ENCODE assay signal across 18 mouse cellular contexts in genomic region chr4:126667075-126667474, GRCm38 (mm10). TPM values are rescaled to one million over a fixed set of nuclear protein-coding genes. Genes with fewer than 3 reads are reported as not detected.
DNase-seq lines count a peak whose midpoint lies in the region; ATAC-seq and TF ChIP-seq lines count a peak whose summit lies in the region.
"Had no signal": no experiment of that assay in that cellular context is flagged by ENCODE, and none has a peak within 500 bp of the region (broad histone marks: within the 10 kb centered on the region; RNA-seq: fewer than 3 reads in every experiment).

No protein-coding gene starts in this region.

- H3K9ac ChIP-seq in lung, postnatal 0 days (replicated peaks; ENCODE audit: low read depth) = no peak overlapping the region
- H3K9ac ChIP-seq: forebrain, embryonic 15.5 days; hindbrain, embryonic 14.5 days; limb, embryonic 15.5 days; neural tube, embryonic 15.5 days had no signal

- peak; percentile 22 for DNase-seq in CD4-positive, CD25-positive, alpha-beta regulatory T cell, adult 2 months (ENCODE audit: low read depth, low spot score)
- no peak for DNase-seq in lung, postnatal 0 days (ENCODE audit: low spot score)
- DNase-seq in lung, adult 18-20 months = no peak
- peak; percentile 13 for DNase-seq in WW6 (ENCODE audit: low read depth, low spot score)
- no peak for DNase-seq in gastrocnemius, postnatal 10 days
- DNase-seq: cerebellum, postnatal 10 days; embryo, embryonic 11 days; heart, postnatal 14 days; kidney, adult 8-10 months; lung, postnatal 14 days; retina, postnatal 1 day had no signal

- H3K27me3 ChIP-seq in lung, postnatal 0 days (replicated peaks; ENCODE audit: insufficient read depth, low read length) = no peaks in the 10 kb centered on the region
- H3K27me3 ChIP-seq: forebrain, embryonic 15.5 days; limb, embryonic 15.5 days; neural tube, embryonic 15.5 days had no signal

- no peak overlapping the region for H3K4me2 ChIP-seq in lung, postnatal 0 days (replicated peaks; ENCODE audit: low read depth, low read length)
- H3K4me2 ChIP-seq: forebrain, embryonic 15.5 days; hindbrain, embryonic 14.5 days; limb, embryonic 15.5 days; neural tube, embryonic 15.5 days had no signal

- no peak overlapping the region for H3K27ac ChIP-seq in lung, postnatal 0 days (ENCODE audit: low read length)
- H3K27ac ChIP-seq: forebrain, embryonic 15.5 days; hindbrain, embryonic 14.5 days; limb, embryonic 15.5 days; neural tube, embryonic 15.5 days had no signal

- peak; percentile 22; the same call in 1 of the 2 replicates for TF ChIP-seq CTCF in lung, postnatal 0 days (IDR thresholded peaks at IDR 0.05)

- no peaks in the 10 kb centered on the region for H3K36me3 ChIP-seq in lung, postnatal 0 days (ENCODE audit: insufficient read depth, low read length)
- H3K36me3 ChIP-seq: forebrain, embryonic 15.5 days; limb, embryonic 15.5 days; neural tube, embryonic 15.5 days had no signal

- no peak for ATAC-seq in CD4-positive, CD25-positive, alpha-beta regulatory T cell, adult 4 months
- ATAC-seq in lung, postnatal 0 days = no peak
- 0 out of 2 replicates have a peak, but pooled peaks have one; percentile 37 for ATAC-seq in megakaryocyte progenitor cell, adult 5-6 weeks (replicated peaks; ENCODE audit: poor library complexity)
- no peak for ATAC-seq in erythroid progenitor cell, adult 5-6 weeks (replicated peaks; ENCODE audit: low FRiP score, poor library complexity, severe bottlenecking)
- ATAC-seq: forebrain, embryonic 15.5 days had no signal

- H3K4me3 ChIP-seq in lung, postnatal 0 days (ENCODE audit: low read depth, low read length) = no peak overlapping the region
- H3K4me3 ChIP-seq: forebrain, embryonic 15.5 days; limb, embryonic 15.5 days; neural tube, embryonic 15.5 days had no signal

- 88% methylated on average over 2 of the region's 2 CpGs for WGBS in lung, postnatal 0 days

- H3K4me1 ChIP-seq in lung, postnatal 0 days (ENCODE audit: insufficient read depth, low read depth, low read length) = no peaks in the 10 kb centered on the region
- H3K4me1 ChIP-seq: limb, embryonic 15.5 days; neural tube, embryonic 15.5 days had no signal

- no peaks in the 10 kb centered on the region for H3K9me3 ChIP-seq in lung, postnatal 0 days (ENCODE audit: low read length)
- H3K9me3 ChIP-seq: forebrain, embryonic 15.5 days; neural tube, embryonic 15.5 days had no signal

- TF ChIP-seq EP300 in lung, postnatal 0 days (IDR thresholded peaks at IDR 0.05) = no peak

RNA-seq across cellular contexts. Expression of gene Psmb2, which starts 10.4 kb away (rescaled TPM):
- 100 to 1,000 TPM; 301 to 327 TPM for polyA plus RNA-seq in CD4-positive, CD25-positive, alpha-beta regulatory T cell, adult 4 months (2017; shearing (Covaris generic))
- polyA plus RNA-seq in lung, postnatal 0 days (2015; fragmentation: Nextera tagmentation; extraction: Ambion mirVana) = 316 and 342 TPM in 2 replicates
- total RNA-seq in megakaryocyte progenitor cell, adult 5-6 weeks (2015) = 240 and 298 TPM in 2 replicates
- total RNA-seq in megakaryocyte progenitor cell, adult 5-6 weeks (2017) = 112 and 159 TPM in 2 replicates
- 100 to 1,000 TPM; 117 to 119 TPM for total RNA-seq in gastrocnemius, postnatal 10 days (2021)
- 78.2 and 88.0 TPM in 2 replicates for total RNA-seq in erythroid progenitor cell, adult 5-6 weeks (2015; ENCODE audit: low replicate concordance)
- 11.7 and 47.1 TPM in 2 replicates for total RNA-seq in erythroid progenitor cell, adult 5-6 weeks (2017; ENCODE audit: low replicate concordance)

RNA-seq across cellular contexts. Expression of gene 5730409E04Rik, which starts 57.5 kb away (rescaled TPM):
- under 1 TPM; 0.36 to 0.82 TPM for polyA plus RNA-seq in CD4-positive, CD25-positive, alpha-beta regulatory T cell, adult 4 months (2017; shearing (Covaris generic))
- 2.6 and 3.0 TPM in 2 replicates for polyA plus RNA-seq in lung, postnatal 0 days (2015; fragmentation: Nextera tagmentation; extraction: Ambion mirVana)
- 1.3 and 1.7 TPM in 2 replicates for total RNA-seq in megakaryocyte progenitor cell, adult 5-6 weeks (2015)
- total RNA-seq in megakaryocyte progenitor cell, adult 5-6 weeks (2017) = 2.2 and 2.3 TPM in 2 replicates
- total RNA-seq in gastrocnemius, postnatal 10 days (2021) = 10 to 100 TPM; 13.1 to 14.7 TPM
- total RNA-seq in erythroid progenitor cell, adult 5-6 weeks (2015; ENCODE audit: low replicate concordance) = not detected in 2 replicates
- total RNA-seq in erythroid progenitor cell, adult 5-6 weeks (2017; ENCODE audit: low replicate concordance) = 0.39 TPM in 1 of 2 replicates, not detected in the other

Comparison
In these comparisons a context has a peak if more than half of its experiments do, and no peak if none do; other contexts are left out.
1. DNase-seq: peak in CD4-positive, CD25-positive, alpha-beta regulatory T cell, adult 2 months (single experiment) and WW6 (single experiment); none in lung, postnatal 0 days (single experiment), lung, adult 18-20 months (0 of 2) and gastrocnemius, postnatal 10 days (single experiment).
2. RNA of gene 5730409E04Rik, which starts 57.5 kb away (total RNA-seq): 13.1 to 14.7 TPM in gastrocnemius, postnatal 10 days; 1.3 to 2.3 TPM in megakaryocyte progenitor cell, adult 5-6 weeks and 0.39 TPM in erythroid progenitor cell, adult 5-6 weeks; every median in the first group is over 4 times any median in the second.